Mouse (Mus musculus) layer of hippocampus, postnatal 10 days (tissue): ENCODE measurements around the gene Dlat. TPM values are rescaled to one million over a fixed set of nuclear protein-coding genes. Genes with fewer than 3 reads are reported as not detected.
"Not testable (repeated sequence)": the region's sequence is repeated elsewhere in the genome, so short reads cannot be mapped to it uniquely, and the experiment has no call there.

Experiments
- DNase-seq, 2 experiments: peaks; one replicate each; pipeline ENCODE4 v3.0.0; 2021; ENCODE audit warnings: low spot score in 2 of 2
- total RNA-seq, 2 experiments: library from RNA; stranded (reverse); gene quantifications; 2 replicates each; pipeline ENCODE4 v1.2.3; 2021

Dlat gene
- total RNA-seq, 2 experiments from 2014 or later: 128 to 140 TPM

DNA sequence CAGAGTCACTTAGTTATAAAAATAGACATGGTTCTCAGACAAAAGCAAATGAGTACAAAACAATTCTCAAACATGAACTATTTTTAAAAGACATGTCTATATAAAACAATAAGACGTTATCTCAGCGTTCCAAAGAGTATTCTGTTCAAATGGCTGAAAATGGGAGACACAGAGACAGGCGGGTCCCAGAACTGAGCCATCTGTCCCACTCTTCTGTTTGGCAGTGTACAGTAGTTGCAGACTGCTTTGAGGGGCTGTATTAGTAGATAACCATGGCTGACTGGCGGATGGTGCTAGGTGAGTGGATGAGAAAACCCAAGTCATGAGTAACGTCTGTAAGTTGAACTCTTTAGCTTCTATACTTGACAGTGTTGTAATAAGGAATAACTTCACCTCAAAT, 5.2 kb upstream of the Dlat start:
- DNase-seq: peak; percentile 22 to 27

DNA sequence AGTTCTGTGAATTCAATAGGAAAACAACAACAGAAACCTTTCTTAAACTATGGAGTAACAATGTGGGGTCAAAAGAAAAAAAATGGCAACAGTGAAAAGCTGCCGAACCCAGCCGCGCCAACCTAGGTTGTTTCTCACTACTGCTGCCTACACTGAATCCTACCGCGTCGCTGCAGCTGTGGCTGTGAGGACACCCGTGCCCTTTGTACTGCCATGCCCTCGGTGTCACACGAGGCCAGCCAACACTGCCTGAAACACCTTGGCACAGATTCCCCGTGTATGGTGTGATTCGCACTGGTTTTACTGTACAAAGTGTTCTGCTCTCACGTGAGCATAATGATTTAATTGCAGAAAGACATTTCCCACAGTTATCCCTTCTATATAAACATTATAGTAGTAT, 851 bp upstream of the Dlat start:
- DNase-seq: peak; percentile 13 to 26

DNA sequence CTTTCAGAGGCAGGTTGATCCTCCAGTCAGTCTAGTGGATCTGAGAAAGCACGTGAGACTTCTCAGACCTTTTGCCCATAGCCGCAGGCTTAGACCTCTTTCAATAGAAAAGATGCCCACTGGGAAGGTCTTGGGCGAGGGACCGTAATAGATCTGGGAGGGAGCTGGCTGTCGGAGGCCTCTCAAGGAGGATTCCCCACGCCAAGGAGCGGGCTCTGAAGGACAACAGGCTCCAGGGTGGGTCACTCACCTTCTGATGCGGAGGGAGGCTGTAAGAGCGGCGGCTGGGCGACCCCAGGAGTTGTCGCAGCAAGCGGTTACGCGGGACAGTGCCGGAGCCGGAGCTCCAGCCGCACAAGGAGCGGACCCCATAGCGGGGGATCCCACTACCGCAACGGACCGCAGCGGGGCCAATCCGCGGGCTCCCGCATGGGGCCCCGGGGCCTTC, 615 bp downstream of the Dlat start:
- DNase-seq: no peak

DNA sequence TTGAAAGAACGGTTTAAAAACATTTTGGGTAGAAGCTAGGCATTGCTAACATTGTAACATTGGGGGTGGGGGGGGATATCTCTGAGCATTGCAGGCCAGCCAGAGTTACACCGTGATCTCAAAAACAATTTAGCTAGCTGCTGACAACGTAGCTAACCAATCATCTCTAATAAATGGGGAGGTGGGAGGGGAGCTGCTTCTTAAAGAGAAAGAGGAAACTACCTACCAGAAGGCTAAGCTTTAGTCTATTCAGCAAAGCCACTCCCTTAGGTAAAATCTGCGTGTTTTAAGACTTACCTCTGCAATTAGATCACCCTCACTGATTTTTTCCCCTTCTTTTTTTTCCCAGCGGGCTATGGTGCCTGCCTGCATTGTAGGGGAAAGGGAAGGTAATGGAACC, 1.2 kb downstream of the Dlat start:
- no peak for DNase-seq

DNA sequence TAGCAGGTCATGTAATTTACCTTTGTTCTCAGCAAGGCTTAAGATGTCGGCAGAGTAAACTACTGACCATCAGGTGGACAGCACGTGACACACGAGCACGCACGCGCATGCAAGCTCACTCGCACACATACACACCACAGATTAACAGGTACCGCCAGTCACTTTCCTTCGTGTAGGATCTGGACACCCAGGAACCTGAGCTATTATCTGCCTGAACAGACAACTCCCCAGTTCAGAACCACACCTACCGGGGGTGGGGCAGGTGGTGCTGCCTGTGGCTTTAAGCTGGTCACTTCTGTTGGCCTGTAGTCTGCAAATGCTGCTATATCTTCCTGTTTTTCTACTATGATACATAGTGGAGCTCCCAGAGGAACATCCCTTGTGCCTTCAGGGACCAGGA, 9.1 kb downstream of the Dlat start:
- DNase-seq: no peak

DNA sequence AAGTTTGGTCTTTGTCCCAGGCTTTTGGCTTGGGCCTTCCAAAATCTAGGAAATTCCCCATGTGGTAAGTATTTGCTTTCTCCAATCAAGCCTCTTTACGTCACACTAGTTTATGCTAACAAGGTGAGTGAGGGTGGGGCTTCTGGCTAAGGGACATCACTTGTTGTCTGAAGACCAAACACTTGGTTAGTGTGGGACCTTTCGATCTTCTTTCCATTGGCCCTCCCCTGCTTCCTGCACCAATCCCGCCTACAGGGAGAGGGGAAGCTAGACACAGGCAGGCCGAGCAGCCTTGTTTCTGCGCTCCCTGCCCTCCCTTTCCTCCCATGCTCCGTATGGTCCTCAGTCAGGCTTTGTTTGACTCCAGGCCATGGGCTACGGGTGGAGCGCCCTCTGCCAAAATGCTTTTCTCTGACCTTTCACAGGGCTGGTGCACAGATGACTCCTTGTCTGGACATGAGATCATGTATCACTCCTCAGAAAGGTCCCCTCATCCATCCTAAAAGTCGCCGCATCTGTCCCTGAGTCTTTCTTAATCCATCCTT, 12.7 kb downstream of the Dlat start:
- DNase-seq: no peak

DNA sequence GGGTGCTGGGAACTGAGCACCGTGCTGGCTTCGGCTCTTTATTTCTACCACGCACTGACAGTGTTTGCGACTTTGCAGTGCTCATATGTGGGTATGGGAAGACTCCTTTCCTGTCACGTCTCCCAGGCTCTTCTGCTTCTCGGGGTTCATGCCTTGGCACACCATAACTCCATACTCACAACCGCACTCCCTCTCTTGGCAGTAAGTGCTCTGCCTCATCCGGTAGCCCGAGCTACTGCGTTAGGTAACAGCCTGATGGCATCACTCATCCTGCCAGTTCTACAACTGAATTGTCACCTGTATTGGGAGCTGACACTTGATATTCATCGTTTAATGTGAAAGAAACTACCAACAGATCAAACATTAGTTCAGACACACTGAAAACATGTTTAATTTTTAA, 25.3 kb downstream of the Dlat start:
- DNase-seq: no peak

DNA sequence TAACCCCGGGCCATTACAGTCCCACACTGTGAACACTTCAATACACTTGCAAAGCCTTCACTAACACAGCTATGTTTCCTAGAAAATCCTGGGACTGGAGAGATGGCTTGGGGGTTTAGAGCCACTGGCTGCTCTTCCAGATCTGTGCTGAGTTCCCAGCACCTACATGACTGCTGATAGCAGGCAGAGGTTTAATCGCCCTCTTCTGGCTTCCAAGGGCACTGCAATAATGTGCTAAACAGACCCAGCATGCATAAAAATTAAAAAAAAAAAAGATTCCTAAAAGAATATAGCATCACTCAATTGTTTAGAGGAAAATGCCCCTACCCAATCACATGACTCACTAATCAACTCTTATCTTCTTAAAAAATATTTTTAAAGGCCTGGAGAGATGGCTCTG, 26.5 kb downstream of the Dlat start:
- DNase-seq: no peak

DNA sequence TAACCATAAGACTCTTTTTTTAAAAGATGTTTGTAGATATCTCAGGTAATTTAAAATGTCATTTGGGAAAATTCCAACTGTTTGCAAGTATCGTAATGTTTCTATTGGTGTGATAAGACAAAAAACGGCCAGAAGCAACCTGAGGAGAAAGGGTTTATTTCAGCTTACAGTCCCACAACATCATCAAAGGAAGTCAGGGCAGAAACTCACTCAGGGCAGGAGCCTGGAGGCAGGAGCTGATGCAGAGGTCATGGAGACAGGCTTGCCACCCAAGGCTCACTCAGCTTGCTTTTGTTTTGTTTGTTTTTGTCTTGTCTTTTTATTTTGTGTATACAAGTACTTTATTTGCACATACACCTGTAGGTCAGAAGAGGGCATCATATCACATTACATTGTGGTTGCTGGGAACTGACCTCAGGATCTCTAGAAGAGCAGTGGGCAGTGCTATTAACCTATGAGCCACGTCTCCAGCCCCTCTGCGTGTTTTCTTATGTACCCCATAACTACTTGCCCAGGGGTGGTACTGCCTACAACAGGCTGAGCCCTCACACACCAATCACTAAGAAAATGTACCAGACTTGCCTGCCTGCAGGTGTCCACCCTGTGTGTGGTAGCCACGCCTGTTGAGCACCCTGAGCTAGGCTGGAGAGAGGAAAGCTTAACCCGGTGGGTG, 27.4 kb downstream of the Dlat start:
- no peak for DNase-seq

DNA sequence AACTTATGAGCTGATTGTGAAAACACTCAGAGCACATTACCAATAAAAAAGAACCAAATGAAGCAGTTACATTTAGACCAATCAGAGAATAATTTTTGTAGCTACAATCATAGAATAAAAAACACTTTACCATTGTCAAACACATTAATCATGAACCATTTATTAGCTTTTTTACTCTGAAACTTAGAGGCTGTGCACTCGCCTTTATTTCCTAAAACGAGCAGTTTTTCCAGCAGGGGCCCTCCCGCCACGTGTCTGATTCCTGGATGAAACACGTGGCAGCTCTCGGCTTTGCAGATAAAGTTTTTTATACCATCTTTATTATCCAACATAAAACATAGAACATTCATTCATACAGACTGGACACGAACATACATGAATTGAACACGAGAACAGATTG, 28.7 kb downstream of the Dlat start:
- not testable (repeated sequence) for DNase-seq

DNA sequence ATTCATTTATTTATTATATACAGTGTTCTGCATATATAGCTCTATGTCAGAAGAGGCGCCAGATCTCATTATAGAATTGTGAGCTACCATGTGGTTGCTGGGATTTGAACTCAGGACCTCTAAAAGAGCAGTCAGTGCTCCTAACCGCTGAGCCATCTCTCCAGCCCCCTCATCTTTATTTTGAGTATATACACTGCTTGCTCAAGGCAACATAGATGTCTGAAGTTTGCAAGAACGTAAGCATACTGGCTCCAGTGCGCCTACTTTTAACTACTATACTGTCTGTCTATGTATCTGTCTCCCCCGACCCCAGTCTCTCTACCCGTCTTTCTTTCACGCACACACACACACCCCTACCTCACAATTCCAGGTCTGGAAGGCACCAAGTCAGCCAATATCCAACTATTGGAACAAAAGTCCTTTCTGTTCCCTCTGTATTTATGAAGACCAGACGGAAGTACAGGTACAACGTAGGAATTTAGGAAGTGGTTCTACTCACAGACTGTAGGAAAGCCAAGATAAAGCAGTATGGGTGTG, 41.7 kb downstream of the Dlat start:
- DNase-seq: no peak

DNA sequence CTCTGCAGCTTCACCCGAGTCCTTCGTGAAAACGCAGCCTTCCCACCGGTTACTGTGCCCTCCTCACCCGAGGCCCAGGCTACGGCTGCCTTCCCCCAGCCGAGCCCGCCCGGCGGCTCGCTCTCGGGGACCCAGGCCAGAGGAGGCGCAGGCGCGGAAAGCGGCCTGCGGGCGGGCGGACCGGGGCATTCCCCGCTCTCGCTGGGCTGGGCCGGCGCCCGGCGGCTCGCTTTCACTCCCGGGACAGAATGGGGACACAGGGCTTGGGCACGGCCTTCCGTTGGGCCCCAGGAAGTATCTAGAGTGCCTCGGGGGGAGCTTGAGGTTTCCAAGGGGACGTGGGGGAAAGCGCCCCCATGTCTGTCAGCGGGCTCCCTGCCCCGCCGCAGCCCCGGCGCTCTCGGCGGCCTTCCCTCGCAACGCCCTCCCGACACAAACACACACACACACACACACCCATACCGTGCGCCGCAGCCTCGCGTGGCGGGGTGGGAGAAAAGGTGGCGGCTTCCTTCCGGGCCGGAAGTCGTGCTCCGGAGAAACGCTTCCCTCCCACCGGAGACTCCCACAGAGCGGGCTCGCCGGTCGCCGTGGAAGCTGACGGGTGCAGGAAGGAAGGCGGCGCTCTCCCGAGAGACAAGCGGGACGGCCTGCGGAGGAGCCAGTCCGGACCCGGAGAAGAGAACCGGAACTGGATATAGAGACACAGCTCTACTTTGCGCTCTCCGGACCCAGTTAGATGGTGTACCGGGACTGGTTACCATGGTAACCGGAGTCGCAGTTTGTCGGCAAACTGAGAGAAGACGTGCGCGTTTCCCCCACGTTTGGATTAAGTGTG, 42.6 kb downstream of the Dlat start, which contains the start of the genes Pih1d2 and Nkapd1:
Gene Pih1d2 (plus strand): TSS at position 556 of the 838 bp plus-strand sequence.
Gene Nkapd1 (minus strand): TSS at position 699 of the 838 bp plus-strand sequence.
- peak; percentile 94 to 95 for DNase-seq

DNA sequence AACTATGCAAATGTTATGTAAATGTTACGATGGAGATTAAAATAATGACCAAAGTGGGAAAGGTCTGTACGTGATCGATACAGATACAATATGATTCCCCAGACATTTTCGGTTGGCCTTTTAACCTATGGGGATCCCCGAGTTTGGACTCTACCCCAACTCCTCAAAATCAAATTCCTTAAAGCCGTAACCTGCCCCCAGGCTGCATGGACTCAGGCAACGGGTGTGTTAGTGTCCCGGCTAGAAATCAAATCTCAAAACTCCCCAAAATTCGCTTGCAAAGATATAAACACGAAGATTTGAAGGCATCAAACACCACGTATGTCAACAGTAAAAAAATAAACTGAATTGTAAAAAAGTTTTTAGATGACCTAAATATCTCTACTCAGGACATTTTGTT, 43.4 kb downstream of the Dlat start:
- DNase-seq: no peak

DNA sequence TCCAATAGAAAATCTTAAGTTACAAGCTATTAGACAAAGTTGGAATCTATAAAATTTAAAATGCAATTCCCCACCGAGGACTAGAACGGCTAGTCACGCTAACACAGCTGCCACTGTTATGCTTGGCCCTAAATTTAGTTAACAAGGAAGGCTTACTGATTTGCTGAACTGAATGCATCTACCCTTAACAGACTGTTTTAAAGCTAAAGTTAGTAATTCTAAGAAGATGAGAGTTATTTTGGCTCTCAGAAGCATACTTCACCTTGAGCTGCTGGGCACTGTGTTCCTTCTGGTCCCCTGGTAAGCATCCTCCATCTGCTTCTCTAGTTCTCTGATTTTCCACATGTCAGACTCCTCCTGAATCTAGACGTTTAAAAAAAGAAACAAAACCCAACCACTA, 47.5 kb downstream of the Dlat start:
- DNase-seq: no peak

DNA sequence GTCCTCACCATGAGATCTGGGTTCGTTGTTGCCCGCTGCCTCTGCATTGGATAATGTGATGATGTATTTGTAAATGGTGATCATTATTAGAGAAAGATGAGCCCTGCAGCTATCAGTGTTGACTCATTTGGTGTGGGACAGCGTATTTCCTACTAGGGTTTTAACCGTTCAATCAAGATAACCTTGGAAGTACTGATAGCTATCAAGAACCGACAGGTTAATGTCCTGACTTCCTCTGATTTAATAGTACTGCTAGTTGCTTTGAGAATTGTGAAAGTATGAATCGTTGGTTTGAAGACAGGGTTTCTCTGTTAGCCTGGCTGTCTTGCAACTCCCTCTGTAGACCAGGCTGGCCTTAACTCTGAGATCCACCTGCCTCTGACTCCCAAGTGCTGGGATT, 55.2 kb downstream of the Dlat start:
- DNase-seq: no peak

DNA sequence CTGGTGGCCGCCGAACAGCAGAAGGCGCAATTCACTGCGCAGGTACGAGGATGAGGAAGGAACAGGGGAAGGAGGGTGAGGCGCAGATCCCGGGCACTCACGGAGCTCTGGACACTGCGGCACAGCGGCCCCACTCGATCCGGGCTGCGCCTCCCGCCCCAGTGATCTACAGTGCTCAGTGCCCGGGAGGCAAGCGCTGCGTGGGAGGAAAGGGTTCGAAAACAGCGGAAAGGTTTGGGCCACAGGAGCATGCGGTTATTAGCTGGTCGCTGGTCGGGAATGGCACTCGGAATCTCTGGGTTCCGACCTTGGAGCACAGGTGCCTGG, 55.6 kb downstream of the Dlat start:
- DNase-seq: no peak

DNA sequence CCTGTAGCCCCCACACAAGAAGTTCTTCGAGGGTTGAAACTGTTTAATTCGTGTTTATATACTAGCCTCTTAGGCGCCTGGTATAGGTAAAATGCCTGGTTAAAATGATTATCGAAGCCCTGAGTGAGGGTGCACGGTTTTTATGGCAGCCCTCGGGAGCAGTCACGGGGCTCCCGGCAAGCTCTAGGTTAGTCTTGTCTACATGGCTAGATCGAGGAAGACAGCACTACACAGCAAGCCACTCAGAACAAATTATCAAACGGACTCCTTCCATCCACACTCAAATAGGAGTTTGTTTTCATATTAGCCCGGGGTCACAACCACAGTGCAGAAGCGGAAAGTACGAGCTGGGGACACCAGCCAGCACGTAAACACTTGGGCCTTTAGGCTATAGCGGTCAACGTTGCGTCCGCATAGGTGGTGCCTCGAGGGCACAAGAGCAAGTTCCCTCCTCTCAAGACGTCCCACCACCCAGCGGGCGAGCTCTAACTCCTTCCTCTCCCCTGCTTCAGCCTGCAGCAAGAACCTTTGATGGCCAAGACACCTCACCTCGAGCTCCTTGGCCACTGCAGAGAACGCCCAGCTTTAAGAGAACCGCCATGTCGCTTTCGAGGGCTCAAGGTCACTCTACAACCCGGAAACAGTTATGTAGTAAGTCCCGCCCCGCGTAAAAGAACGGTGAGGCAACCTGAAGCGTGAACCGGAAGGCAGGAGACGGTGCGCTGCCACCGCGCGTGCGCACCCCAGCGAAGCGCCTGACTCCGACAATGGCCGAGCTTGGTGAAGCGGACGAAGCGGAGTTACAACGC, 56.2 kb downstream of the Dlat start, which contains the start of the genes Sdhd and Timm8b:
Gene Sdhd (minus strand): TSS at position 624 of the 809 bp plus-strand sequence.
Gene Timm8b (plus strand): TSS at position 722 of the 809 bp plus-strand sequence.
- DNase-seq: peak; percentile 90 to 93

DNA sequence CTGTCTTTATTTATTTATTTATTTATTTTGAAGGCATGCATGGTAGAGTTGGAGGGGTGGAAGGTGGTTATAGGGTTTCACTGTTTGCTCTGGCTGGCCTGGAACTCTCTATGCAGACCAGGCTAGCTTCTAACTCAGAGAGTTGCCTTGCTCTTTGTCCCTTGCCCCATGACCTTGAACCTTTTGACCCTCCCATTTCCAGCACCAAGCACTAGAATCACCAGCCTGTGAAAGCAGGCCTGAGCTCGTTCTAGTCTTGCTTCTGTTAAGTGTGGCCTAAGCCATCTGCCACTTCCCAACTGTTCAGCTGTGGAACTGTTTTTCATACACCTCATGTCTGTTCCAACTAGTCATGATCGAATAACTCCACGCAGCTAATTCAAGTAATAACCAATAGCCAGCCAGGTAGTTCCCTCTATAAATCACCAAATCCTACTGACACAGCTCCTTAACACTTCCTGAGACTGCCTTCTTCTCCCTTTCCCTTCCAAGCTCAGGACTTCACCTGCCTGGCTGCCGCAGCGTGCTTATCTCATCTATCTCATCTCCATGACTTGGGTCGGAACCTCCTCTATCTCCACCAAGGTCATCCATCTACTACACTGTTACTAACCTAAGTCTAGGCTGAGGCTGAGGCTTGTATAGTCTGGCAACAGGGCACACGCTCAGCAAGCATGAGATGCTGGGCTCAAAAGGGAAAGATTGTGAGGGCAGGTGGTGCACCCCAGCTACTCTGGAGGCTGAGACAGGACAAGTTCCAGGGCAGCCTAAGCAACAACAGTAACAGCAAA, 57.3 kb downstream of the Dlat start:
- no peak for DNase-seq

DNA sequence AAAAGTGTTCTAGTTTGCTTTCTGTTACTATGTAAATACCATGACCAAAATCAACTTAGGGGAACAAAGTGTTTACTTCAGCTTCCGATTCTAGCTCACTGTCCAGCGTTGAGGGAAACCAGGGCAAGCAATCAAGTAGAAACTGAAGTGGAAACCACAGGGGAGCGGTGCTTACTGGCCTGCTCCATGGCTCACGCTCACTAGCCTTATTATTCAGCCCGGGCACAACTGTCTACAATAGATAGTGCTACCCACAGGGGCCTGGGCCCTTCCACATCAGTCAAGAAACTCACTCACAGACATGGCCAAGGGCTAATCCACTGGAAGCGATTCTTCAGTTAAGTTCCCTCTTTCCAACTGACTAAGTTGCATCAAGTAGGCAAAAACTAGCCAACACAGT, 58.0 kb downstream of the Dlat start:
- no peak for DNase-seq

DNA sequence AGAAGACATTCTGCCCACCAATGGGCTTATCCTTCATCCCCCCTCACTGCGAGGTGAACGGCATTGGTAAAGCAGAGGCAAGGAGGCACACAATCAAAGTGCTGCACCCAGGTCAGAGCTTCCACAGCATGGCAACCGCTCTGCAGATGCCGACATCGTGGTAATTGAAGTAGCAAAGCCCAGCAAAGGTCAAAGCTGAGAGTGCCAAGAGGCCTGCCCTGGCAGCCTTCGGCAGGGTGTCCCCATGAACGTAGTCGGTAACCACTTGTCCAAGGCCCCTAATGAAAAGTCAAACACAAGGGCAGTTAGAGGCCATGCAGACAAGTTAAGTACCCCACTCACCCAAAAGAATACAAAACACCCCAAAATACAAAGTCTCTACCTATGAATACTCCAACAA, 62.6 kb downstream of the Dlat start:
- DNase-seq: no peak
